Mouse (Mus musculus): ENCODE results near the gene Ptpn20.

- TF ChIP-seq POLR2A (IDR thresholded peaks at IDR 0.05; ENCODE audit: borderline replicate concordance, low read depth, low read length) = no peak
- TF ChIP-seq CTCF (IDR thresholded peaks at IDR 0.05; ENCODE audit: low read depth, low read length) = no peak
These were observed 43.9 kb downstream of the Ptpn20 start for GRCm38 (mm10) chr14:33632790-33633372.

All from bone marrow macrophage, adult 2 months (primary cell).